Mouse (Mus musculus): Measurements from ENCODE around the gene Rbm47.

Gene Rbm47

DNA sequence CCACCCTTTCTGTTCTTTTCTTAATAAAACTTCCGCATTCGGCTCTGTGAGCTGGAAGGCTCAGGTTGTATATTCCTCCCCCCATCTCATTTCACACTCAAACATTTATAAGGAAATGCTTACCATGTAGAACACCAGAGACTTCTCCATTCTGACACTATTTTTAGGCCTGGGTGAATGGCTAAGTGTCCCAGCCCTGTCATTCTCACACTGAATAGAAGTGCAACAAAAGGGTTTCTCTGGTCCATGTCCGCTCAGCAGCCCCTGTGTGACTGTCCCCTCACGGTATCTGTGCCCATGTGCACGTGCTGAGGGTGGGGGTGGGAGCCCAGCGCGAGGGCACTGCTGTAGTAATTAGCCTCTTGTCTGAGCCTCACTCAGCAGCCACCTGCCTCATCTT lies 105.7 kb downstream of the Rbm47 start:
- no peak for DNase-seq (ENCODE audit: low read depth, low spot score)

DNA sequence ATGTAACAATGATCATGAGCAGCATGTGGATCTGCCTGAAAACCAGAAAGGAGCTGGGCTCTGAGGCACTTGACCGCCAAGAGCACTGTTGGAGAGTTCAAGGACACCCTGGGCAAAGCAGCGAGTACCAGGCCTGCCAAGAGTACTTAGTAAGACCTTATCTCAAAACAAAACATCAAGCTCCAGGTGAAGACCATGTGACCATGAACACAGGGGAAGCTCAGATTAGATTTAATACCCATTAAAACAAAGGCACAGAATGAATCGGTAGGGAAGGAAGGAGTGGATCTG lies 110.0 kb downstream of the Rbm47 start:
- no peak for DNase-seq (ENCODE audit: low read depth, low spot score)

DNA sequence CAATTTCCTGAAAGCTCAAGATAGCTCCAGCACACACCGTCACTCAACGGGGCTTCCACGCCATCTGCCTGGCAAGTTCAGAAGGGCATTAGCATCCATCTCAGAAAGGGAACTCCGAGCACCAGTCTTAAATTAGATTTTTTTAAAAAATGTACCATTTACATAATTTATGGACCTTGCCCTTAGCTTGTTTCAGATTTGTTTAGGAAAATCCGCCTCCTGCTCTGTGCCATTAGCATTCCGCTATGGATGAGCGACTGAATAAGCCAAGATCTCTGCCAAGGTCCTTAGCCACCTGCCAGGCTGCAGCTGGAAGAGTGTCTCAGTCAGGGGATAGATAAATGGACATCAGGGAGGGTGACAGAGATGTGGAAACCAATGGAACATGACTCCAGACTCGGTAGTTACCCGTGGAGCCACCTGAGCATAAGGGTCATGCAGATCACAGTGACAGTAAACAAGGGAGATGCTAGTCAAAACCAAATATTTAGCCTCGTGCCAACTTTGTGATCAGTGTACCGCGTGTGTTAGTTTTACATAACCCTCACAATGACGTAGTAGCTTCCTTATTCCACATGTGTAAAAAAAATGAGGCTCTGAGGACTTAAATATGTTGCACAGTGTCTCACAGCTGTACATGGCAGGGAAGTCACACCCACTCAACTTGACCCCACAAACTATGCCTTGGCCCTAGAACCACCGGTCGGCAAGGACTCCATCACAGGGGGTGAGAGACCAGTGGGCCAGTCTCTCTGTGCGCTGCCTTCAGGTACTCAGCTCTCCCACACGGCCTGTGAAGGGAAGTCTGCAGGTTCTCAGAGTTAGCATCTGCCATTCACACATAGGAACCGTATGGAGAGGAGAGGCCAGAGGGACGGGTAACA lies 110.6 kb downstream of the Rbm47 start:
- no peak for DNase-seq (ENCODE audit: low read depth, low spot score)

DNA sequence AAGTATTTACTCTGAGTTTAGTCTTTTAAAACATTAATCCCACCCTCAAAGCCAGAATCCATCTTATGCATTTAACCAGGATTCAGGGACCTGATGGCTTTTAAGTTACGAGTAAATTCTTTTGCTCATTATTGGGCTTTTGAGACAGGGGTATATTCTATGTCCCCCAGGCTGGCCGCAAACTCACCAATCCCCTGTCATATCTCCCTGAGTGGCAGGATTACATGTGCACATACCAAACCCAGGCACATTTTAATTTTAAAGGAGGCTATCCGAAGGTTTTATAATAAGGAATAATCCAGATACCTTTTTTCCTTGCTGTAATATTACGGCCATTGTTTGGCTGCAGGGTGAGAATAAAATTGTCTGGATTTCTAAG lies 111.3 kb downstream of the Rbm47 start:
- DNase-seq (ENCODE audit: low read depth, low spot score), result no peak

DNA sequence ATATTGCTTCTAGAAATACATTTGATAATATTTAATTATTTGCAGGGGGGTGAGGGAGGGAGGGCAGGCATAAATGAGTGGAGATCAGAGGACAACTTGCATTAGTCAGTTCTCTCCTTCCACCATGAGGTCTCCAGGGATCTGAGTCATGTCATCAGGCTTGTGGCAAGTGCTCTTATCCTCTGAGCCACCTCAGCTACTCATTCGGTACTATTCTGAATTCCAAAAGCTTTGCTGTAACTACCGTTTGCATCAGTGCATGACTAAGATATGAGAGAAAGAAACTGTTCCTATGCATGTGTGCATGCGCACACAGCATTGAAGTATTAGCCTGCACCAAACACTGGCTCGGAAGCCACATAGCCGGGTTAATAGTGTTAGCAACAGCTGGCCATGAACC lies 114.1 kb downstream of the Rbm47 start:
- DNase-seq (ENCODE audit: low read depth, low spot score), result peak; percentile 91

DNA sequence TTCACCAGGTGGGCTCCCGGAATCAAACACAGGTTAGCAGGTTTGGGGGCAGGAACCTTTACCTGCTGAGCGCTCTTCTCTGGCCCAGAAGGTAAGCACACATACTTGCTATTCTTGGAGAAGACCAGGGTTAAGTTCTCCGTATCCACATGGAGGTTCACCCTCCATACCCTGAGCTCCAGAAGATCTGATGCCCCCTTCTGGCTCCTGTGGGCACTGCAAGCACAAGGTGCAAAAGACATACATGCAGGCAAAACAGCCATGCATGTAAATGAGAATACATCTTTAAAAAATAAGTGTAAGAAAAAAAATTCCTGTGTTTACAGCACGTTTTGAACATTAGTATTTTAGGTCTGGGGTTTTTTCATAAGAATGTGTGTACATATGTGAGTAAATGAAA lies 116.2 kb downstream of the Rbm47 start:
- no peak for DNase-seq (ENCODE audit: low read depth, low spot score)

DNA sequence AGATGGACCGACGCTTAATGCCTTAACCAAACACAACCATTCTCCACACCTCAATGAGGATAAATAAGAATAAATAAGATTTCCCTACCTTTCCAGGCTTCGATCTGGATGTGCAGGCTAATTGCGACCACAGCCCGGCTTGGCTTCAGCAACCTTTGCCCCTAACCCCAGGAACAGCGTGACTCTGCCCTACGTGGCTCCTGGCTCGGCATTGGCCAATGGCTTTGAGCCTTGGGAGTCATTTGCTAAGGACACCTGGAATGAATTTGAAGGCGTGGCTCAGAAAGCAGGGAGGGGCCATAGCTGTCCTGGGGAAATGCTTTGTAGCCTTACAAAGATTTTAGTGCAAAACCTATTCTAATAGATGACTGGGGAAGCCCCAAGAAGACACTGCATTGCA lies 118.5 kb downstream of the Rbm47 start:
- DNase-seq (ENCODE audit: low read depth, low spot score), result no peak

DNA sequence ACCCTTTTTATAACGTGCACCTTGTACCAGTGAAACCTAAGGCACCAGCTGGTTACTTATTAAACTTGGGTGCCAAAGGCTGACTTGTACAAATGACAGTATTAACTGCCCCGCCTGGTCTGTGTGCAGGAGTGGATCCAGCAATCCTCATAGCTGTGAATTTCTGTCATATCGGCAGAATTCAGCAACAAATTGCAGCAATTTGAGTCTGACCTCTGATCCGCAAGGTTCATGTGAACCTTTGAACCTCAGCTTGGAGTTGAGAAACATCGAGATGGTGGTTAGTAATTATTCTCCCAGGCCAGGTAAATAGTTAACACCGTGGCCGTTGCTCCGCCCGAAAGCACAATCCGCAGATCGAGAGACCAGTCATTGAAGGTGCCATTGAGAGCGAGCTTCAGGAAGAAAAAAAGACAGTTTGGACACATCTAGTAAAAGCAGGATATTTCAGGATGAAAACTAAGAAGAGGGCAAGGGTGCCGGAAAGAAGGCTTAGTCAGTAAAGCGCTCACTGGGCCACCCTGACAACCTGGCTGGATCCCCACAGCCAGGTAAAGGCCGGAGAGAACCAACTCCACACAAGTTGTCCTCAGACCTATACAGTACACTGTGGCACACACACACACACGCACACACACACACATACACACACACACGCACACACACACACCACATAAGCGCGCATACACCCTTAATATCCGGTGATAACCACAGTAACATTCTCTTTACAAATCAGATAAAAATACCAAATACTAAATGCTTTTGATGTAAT lies 120.0 kb downstream of the Rbm47 start:
- no peak for DNase-seq (ENCODE audit: low read depth, low spot score)

DNA sequence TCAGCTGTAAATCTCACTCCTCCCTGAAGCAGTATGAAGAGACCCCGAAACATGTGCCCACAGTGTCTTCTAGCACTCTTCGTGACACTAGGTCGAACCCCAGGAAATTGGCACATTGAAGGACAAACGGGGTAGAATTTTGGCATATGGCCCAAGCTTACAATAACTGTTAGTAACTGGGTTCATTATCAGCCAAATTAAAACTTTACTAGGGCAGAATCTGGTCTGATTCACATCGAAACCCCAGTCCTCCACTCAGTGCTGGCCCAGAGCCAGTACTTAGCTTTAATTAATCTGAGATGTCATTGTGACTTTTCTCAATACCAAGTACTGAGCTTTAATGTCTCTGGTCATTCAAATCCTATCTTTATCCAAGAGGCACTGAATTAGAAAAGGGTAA lies 122.1 kb downstream of the Rbm47 start:
- DNase-seq (ENCODE audit: low read depth, low spot score), result no peak

DNA sequence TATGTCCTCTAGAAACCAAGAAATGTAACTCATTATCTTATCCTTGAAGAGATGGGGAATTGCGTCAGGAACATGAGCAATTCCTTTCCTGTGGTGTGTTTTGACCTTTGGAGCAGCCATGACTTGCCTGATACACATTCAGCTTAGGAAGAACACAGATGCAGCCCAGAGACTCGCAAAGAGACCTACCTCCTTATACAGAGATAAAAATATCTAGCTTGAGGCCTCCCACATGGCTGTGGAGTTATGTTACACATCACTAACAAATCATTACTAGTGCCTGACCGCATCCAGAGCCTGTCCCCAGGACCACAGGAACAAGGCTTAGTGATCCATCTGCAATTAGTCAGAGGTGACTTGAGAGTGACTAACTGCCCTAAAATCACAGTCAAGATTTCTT lies 126.6 kb downstream of the Rbm47 start:
- DNase-seq (ENCODE audit: low read depth, low spot score), result peak; percentile 74

DNA sequence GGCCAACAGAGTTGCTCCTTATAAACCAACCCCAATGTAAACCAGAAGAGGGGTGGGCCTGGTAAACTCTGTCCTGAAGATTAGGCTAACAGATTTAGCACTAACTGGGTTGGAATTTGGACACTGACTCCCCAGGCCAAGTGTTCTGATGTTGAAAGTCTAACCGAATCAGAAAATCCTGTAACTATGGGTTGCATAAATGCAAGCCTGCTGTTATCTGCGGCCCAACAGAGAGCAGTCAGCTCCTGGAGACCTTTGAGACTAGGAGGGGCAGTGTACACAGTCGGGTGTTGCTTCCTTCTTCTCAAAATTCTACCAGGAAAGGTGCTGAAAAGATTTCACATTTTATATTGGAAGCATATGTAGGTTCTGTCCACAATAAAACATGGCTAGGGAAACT lies 129.0 kb downstream of the Rbm47 start:
- no peak for DNase-seq (ENCODE audit: low read depth, low spot score)

DNA sequence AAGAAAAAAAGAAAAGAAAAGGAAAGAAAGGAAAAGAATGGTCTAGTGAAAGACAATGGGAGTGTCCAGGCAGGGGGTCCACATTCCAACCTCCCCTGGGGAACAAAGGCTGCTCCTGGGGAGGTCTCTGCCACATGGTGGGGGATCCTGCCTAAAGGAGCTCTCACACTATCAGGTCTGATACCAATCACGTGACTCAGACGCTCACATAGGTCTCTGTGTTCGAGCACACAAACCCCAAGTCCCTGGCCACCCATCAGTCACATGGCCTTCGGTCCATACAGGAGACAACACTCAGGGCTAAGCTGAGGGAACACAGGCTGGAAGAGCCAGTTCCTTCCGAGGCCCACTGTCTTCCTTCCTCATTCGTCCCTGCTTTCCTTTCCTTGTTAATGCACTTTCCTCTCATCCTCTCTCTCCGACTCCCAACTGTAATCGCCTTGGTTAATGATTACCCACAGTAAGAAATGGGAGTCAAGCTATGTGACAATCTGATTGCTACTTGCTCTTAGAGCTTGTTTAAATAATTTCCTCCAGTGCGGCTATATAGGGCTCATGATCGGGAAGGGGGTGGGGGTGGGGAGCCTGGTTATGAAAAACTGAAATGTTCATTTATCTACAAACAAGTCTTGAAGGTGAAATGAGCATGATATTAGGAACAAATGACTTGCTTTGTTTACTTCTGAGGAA lies 130.1 kb downstream of the Rbm47 start:
- no peak for DNase-seq (ENCODE audit: low read depth, low spot score)

DNA sequence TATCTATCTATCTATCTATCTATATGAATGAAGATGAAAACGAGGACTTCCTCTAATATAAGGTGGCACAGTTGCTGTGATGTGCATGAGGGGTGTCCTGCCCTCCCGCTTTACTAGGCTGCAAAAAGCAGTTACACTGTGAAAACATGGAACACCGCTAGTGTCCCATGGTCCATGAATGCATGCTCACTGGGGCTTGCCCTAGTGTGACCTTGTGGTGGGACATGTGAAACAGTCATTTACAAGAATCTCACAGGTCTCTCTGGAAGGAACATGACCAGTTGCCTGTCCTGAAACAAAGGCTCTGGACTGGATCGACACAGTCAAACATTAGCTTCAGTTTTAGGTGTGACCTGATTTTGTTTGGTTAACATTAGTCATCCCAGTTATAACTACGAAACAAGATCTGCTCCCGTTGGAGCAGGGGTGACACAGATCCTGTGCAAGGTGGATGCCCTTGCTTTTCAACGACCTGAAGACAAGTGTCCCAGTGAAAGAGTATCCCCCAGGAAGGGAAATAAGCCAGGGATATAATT lies 132.1 kb downstream of the Rbm47 start:
- no peak for DNase-seq (ENCODE audit: low read depth, low spot score)

DNA sequence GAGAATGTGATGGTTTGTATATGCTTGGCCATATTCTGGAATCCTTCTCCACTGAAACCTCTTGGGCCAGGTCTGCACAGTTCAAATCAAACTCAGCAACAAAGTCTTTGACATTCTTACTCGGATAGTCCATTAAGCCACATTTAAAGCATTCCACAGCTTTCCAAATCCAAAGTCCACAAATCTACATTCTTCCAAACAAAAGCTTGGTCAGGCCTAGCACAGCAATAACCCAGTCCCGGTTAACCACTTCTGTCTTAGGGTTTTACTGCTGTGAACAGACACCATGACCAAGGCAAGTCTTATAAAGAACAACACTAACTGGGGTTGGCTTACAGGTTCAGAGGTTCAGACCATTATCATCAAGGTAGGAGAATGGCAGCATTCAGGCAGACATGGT lies 133.1 kb downstream of the Rbm47 start:
- DNase-seq (ENCODE audit: low read depth, low spot score), result no peak

DNA sequence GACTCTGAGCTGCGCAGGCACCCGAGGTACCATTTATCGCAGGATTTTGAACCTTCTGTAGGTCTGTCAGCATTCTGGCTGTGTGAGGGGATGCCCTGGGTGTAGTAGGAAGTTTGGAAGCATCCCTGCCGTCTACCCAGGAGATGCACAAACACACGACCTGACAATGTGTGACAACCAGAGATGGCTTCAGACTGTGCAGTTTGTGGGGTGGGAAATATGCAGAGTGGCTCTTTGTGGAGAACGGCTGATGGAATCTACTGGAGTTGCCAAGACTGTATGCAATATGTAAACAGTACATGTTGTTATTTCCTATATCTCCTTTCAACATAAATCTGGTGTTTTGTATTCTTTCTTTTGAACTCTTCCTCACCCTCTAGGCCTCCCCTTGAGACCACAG lies 135.9 kb downstream of the Rbm47 start:
- no peak for DNase-seq (ENCODE audit: low read depth, low spot score)

DNA sequence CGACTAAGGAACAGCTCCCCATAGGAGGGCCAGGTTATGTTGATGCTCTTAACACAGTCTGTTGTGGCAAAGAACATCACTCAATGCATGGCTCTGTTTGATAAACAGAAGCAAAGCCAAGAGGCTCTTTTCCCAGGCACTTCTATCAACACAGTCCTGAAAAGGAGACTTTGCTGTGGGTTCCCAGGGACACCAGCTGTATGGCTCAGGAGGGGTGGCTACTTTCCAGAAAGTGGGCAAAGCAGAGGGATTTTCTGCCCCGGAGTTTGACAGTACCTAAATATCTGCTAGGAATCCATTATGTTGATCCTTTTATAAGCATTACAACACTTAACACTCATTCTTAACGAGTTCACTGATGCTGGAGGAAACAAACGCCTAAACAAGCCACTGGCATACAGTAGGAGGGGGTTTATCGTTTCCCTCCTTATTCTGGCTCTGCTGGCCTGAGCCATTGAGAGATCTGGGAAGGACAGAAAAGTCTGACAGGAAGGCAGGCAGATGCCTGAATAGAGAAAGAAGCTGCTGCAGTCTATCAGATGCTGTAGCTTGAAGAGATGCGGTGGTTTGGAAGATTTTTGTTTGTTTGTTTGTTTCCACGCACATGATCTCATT lies 136.4 kb downstream of the Rbm47 start:
- no peak for DNase-seq (ENCODE audit: low read depth, low spot score)

DNA sequence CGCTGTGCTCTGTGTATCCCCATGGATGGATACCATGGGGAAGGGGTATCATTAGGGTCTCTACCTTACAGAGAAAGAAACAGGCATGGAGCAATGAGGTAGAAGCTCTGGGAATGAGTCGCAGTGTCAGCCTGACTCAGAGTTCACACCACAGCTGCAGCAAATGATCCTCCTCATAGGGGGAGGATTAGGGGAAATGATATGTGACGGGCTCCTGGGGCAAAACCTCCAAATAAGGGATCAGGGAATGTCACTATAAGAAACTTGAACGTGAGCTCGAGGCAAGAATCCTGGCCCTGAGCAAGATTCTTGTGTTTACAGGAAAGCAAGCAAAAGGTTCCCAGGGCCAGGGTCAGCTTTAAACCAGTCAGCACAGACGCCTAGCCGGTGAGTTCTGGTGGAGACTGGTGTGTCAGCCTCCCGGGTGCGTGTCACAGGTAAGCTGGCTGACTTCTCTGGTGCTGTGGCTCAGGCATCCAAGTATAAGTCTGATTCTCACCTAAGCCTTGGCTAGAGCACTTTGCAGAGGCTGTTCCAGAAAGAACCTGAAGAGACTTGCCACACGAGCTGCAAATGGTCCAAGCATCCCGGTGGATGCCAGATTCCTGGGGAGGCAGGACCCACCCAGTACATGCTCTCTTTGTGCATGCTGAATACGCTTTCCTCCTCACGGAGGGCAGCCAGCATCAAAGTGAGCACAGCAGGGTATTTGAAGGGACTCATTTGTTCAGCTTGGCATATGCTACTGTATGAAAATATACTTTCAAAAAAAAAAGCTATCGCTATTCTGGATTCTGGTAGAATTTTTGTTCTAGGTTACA lies 138.3 kb downstream of the Rbm47 start:
- peak; percentile 56 for DNase-seq (ENCODE audit: low read depth, low spot score)

DNA sequence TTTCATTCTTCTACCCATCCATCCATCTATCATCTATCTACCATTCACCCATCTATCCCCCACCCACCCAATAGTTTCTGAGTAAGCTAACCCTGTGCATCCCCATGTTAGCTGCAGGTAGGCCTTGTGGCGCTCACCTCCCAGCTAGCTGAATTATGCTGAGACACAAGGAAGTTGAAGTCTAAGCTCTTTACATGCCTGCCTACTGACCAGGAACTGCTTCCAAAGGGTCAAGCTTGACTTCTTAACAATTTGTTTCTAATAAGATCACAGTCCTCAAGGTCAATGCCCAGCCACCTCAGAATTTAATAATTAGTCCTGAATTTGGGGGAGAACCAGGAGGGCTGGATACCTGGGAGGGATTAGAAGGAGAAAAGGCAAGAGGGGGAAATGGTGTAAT lies 140.1 kb downstream of the Rbm47 start:
- no peak for DNase-seq (ENCODE audit: low read depth, low spot score)

DNA sequence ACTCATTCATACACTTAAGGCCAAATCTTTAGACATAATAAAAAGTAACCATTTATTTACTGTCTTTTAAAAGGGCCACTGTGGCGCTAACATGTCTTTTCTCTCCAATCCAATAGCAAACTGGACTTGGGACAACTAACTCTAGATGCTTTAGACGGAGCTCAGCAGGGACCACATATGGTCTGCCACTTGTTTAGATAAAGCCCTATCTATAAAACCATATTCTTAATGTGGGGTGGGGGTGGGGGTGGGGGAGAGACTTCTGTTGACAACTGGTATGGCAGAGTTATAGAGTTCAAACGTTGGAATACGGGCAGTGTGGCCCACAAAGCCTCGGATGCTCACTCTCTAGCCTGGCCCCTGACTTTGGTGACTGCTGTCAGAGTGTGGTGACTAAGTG lies 141.2 kb downstream of the Rbm47 start:
- no peak for DNase-seq (ENCODE audit: low read depth, low spot score)

DNA sequence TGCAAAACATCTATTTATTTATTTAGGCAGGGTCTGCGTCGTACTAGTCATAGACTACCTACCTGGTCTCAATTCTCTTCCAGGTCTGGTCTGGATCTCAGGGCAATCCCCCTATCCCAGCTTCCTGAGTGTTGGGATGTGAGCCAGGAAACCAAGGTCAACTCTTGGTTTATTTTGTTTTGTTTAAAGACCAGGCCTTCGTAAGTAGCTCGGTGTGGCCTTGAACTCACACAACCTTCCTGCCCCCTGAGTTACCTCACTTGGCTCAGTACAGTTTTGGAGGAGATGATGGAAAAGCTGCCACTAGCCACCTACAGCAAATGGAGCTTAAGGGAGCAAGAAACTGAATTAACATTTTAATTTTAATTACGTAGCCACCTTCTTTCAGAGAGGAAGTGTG lies 144.7 kb downstream of the Rbm47 start:
- DNase-seq (ENCODE audit: low read depth, low spot score), result no peak

DNA sequence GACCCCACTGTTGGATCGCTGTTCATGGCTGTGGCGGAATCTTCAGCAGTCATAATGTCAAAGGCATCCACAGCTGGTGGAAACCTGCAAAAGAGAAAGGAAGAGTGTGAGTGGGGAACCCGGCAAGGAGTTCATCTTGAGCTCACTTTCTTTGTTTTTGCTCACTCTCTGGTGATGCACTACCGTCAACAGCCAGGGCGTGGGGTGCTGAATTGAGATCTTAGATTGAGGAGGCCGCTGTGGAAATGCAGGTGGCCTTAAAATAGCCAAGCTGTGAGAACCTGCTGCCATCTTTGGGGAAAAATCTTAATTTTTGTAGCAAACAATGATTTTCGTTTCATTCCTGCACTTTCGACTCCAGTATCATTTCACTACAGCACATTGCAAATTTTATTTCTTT lies 145.7 kb downstream of the Rbm47 start:
- no peak for DNase-seq (ENCODE audit: low read depth, low spot score)

Data from 3T3-L1 (cell line).